In genomic region chr6:34371700-34372351, GRCm38 (mm10) we compare ENCODE assay signal across 8 mouse cellular contexts. TPM values are rescaled to one million over a fixed set of nuclear protein-coding genes. Genes with fewer than 3 reads are reported as not detected.
DNase-seq lines count a peak whose midpoint lies in the region; ATAC-seq lines count a peak whose summit lies in the region.

No protein-coding gene starts in this region.

- H3K36me3 ChIP-seq in intestine, embryonic 16.5 days (ENCODE audit: control insufficient read depth, insufficient read depth, low read length) = no peaks in the 10 kb centered on the region
- no peaks in the 10 kb centered on the region for H3K36me3 ChIP-seq in midbrain, embryonic 11.5 days (ENCODE audit: control insufficient read depth, insufficient read depth, low read length)

- no peaks in the 10 kb centered on the region for H3K9me3 ChIP-seq in intestine, embryonic 16.5 days (ENCODE audit: control insufficient read depth, low read length)
- H3K9me3 ChIP-seq in midbrain, embryonic 11.5 days (ENCODE audit: control insufficient read depth, low read length) = no peaks in the 10 kb centered on the region

- H3K4me2 ChIP-seq in intestine, embryonic 16.5 days (ENCODE audit: low read depth, low read length) = peak overlapping the region; percentile 37; the same call in 1 of the 2 replicates
- peak overlapping the region; percentile 19; the same call in 1 of the 2 replicates for H3K4me2 ChIP-seq in midbrain, embryonic 11.5 days

- peak overlapping the region; percentile 20; the same call in 1 of the 2 replicates for H3K4me3 ChIP-seq in intestine, embryonic 16.5 days (ENCODE audit: low read length)
- no peak overlapping the region for H3K4me3 ChIP-seq in midbrain, embryonic 11.5 days (ENCODE audit: low read depth, low read length)

- H3K27me3 ChIP-seq in intestine, embryonic 16.5 days (replicated peaks; ENCODE audit: control insufficient read depth, insufficient read depth, low read length) = no peaks in the 10 kb centered on the region
- no peaks in the 10 kb centered on the region for H3K27me3 ChIP-seq in midbrain, embryonic 11.5 days (ENCODE audit: control insufficient read depth, insufficient read depth, low read length)

- DNase-seq in adrenal gland, postnatal 10 days = peak; percentile 90
- peak; percentile 69 for DNase-seq in embryo, embryonic 11.5 days (ENCODE audit: low read depth, low spot score)
- peak; percentile 72 for DNase-seq in left cerebral cortex, postnatal 4 days
- DNase-seq in midbrain, embryonic 11.5 days (ENCODE audit: low spot score, missing footprints) = peak; percentile 99
- DNase-seq in right cerebral cortex, postnatal 4 days = peak; percentile 80
- DNase-seq in yolk sac, embryonic 10.5 days (ENCODE audit: low spot score) = peak; percentile 42

- 27% methylated on average over 18 of the region's 18 CpGs for WGBS in intestine, embryonic 16.5 days
- 22% methylated on average over 18 of the region's 18 CpGs for WGBS in midbrain, embryonic 11.5 days

- H3K4me1 ChIP-seq in intestine, embryonic 16.5 days (ENCODE audit: control insufficient read depth, insufficient read depth, low read length) = no peaks in the 10 kb centered on the region
- no peaks in the 10 kb centered on the region; the same call in 1 of the 2 replicates for H3K4me1 ChIP-seq in midbrain, embryonic 11.5 days (ENCODE audit: control insufficient read depth, insufficient read depth, low read length)

- peak overlapping the region; percentile 55; the same call in 1 of the 2 replicates for H3K9ac ChIP-seq in intestine, embryonic 16.5 days (ENCODE audit: low read depth, low read length)
- H3K9ac ChIP-seq in midbrain, embryonic 11.5 days (ENCODE audit: low read length) = no peak overlapping the region

- peak; percentile 92 for ATAC-seq in granulocyte monocyte progenitor cell, adult 5-6 weeks (replicated peaks; ENCODE audit: poor library complexity, severe bottlenecking)
- peak; percentile 48 for ATAC-seq in intestine, embryonic 16.5 days
- ATAC-seq in midbrain, embryonic 11.5 days (ENCODE audit: low FRiP score) = 0 out of 2 replicates have a peak, but pooled peaks have one; percentile 27

- no peak overlapping the region for H3K27ac ChIP-seq in intestine, embryonic 16.5 days (ENCODE audit: low read length)
- no peak overlapping the region for H3K27ac ChIP-seq in midbrain, embryonic 11.5 days (ENCODE audit: low read depth, low read length)

- intact Hi-C loops in left cerebral cortex, postnatal 4 days (cut with DNase I) = loop anchor here (5.0 kb wide), 2 partner anchors 75 to 80 kb away; no protein-coding TSS in a partner anchor

RNA-seq across cellular contexts. Expression of gene Akr1b10, which starts 12.2 kb away (rescaled TPM):
- total RNA-seq in adrenal gland, postnatal 10 days (2021) = 10 to 100 TPM; 84.6 to 85.5 TPM
- 37.8 and 58.6 TPM in 2 replicates for total RNA-seq in granulocyte monocyte progenitor cell, adult 5-6 weeks (2014; fragmentation: Nextera tagmentation)
- 29.6 and 31.5 TPM in 2 replicates for total RNA-seq in granulocyte monocyte progenitor cell, adult 5-6 weeks (2017)
- polyA plus RNA-seq in intestine, embryonic 16.5 days (2015; fragmentation: Nextera tagmentation; extraction: Ambion mirVana) = 13.9 and 16.0 TPM in 2 replicates
- total RNA-seq in left cerebral cortex, postnatal 4 days (2021) = 10 to 100 TPM in 1 of 2 experiments, 1 to 10 TPM in 1; 9.0 to 10.3 TPM
- 11.7 and 14.2 TPM in 2 replicates for polyA plus RNA-seq in midbrain, embryonic 11.5 days (2014; fragmentation: Nextera tagmentation; extraction: Ambion mirVana)

RNA-seq across cellular contexts. Expression of gene Akr1b8, which starts 17.9 kb away (rescaled TPM):
- 100 to 1,000 TPM in 1 of 2 experiments, 10 to 100 TPM in 1; 53.8 to 120 TPM for total RNA-seq in adrenal gland, postnatal 10 days (2021)
- total RNA-seq in granulocyte monocyte progenitor cell, adult 5-6 weeks (2014; fragmentation: Nextera tagmentation) = not detected in 2 replicates
- not detected in 2 replicates for total RNA-seq in granulocyte monocyte progenitor cell, adult 5-6 weeks (2017)
- polyA plus RNA-seq in intestine, embryonic 16.5 days (2015; fragmentation: Nextera tagmentation; extraction: Ambion mirVana) = 3.3 and 4.8 TPM in 2 replicates
- total RNA-seq in left cerebral cortex, postnatal 4 days (2021) = 1 to 10 TPM in 1 of 2 experiments, under 1 TPM in 1; 0.28 to 1.2 TPM
- polyA plus RNA-seq in midbrain, embryonic 11.5 days (2014; fragmentation: Nextera tagmentation; extraction: Ambion mirVana) = 23.0 and 25.5 TPM in 2 replicates

RNA-seq across cellular contexts. Expression of gene Akr1b7, which starts 40.3 kb away (rescaled TPM):
- total RNA-seq in adrenal gland, postnatal 10 days (2021) = 1,000 to 10,000 TPM in 1 of 2 experiments, 100 to 1,000 TPM in 1; 143 to 1,372 TPM
- total RNA-seq in granulocyte monocyte progenitor cell, adult 5-6 weeks (2014; fragmentation: Nextera tagmentation) = not detected in 2 replicates
- total RNA-seq in granulocyte monocyte progenitor cell, adult 5-6 weeks (2017) = not detected in 2 replicates
- 0.70 and 39.6 TPM in 2 replicates for polyA plus RNA-seq in intestine, embryonic 16.5 days (2015; fragmentation: Nextera tagmentation; extraction: Ambion mirVana)
- not detected for total RNA-seq in left cerebral cortex, postnatal 4 days (2021)
- polyA plus RNA-seq in midbrain, embryonic 11.5 days (2014; fragmentation: Nextera tagmentation; extraction: Ambion mirVana) = not detected in 2 replicates

RNA-seq across cellular contexts. Expression of gene Akr1b3, which starts 54.5 kb away (rescaled TPM):
- total RNA-seq in adrenal gland, postnatal 10 days (2021) = 100 to 1,000 TPM; 136 to 140 TPM
- total RNA-seq in granulocyte monocyte progenitor cell, adult 5-6 weeks (2014; fragmentation: Nextera tagmentation) = 276 and 347 TPM in 2 replicates
- total RNA-seq in granulocyte monocyte progenitor cell, adult 5-6 weeks (2017) = 156 and 169 TPM in 2 replicates
- 110 and 125 TPM in 2 replicates for polyA plus RNA-seq in intestine, embryonic 16.5 days (2015; fragmentation: Nextera tagmentation; extraction: Ambion mirVana)
- 10 to 100 TPM; 56.1 to 59.4 TPM for total RNA-seq in left cerebral cortex, postnatal 4 days (2021)
- 216 and 221 TPM in 2 replicates for polyA plus RNA-seq in midbrain, embryonic 11.5 days (2014; fragmentation: Nextera tagmentation; extraction: Ambion mirVana)

Comparison
In these comparisons a context has a peak if more than half of its experiments do, and no peak if none do; other contexts are left out.
1. DNase-seq: peak in every context shown above with its lines; median percentile 99 in midbrain, embryonic 11.5 days; 90 in adrenal gland, postnatal 10 days; 80 in right cerebral cortex, postnatal 4 days; 72 in left cerebral cortex, postnatal 4 days; 69 in embryo, embryonic 11.5 days; 42 in yolk sac, embryonic 10.5 days.
2. ATAC-seq: peak in every context shown above with its lines; median percentile 92 in granulocyte monocyte progenitor cell, adult 5-6 weeks; 48 in intestine, embryonic 16.5 days; 27 in midbrain, embryonic 11.5 days.
3. RNA of gene Akr1b8, which starts 17.9 kb away (total RNA-seq): 53.8 to 120 TPM in adrenal gland, postnatal 10 days; 0.28 to 1.2 TPM in left cerebral cortex, postnatal 4 days and not detected in granulocyte monocyte progenitor cell, adult 5-6 weeks; every median in the first group is over 10 times any median in the second.
4. RNA of gene Akr1b7, which starts 40.3 kb away (total RNA-seq): 143 to 1,372 TPM in adrenal gland, postnatal 10 days; not detected in left cerebral cortex, postnatal 4 days and not detected in granulocyte monocyte progenitor cell, adult 5-6 weeks; every median in the first group is over 100 times any median in the second.